Mouse (Mus musculus): ENCODE measurements around the gene Opcml. TPM values are rescaled to one million over a fixed set of nuclear protein-coding genes. Genes with fewer than 3 reads are reported as not detected.

Opcml gene
- polyA plus RNA-seq, 1 experiment = 0.11 TPM

DNA sequence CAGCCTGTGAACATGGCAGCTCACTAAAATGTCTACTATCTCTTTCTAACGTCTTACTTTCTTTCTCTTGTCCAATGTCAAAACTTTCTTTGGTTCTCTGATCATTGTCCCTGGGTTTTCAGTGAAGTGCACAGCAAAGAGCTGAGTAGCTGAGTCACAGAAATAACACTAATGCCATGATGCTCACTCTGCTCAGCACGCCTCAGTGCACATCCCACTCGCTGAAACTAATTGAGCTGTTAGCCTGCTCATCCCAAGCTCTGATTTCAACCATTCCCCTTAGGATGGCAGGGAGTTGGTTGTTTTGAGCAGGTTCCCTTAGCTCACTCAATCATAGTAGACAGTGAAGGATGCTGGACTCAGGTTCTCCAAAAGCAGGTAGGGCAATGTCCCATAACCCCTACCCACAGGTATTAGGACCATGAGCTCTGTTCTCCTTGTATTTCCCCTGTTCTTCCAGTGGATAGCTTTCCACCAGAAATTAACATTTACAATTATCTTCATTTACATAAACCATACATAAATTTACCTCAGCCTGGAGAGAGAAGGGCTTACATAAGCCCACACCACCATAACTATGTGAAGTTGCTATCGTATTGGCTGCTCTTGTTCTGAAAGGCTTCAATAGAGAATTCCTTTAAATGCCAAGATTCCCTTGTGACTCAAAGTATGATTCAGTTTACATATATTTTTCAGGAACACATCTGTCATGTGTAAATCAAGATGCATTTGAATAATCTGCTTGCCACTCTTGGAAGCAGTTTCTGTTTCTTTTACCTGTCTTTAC, 655.9 kb downstream of the Opcml start:
- DNase-seq (ENCODE audit: low read depth, low spot score) = no peak
- 74% methylated on average over 4 of the region's 4 CpGs for WGBS

DNA sequence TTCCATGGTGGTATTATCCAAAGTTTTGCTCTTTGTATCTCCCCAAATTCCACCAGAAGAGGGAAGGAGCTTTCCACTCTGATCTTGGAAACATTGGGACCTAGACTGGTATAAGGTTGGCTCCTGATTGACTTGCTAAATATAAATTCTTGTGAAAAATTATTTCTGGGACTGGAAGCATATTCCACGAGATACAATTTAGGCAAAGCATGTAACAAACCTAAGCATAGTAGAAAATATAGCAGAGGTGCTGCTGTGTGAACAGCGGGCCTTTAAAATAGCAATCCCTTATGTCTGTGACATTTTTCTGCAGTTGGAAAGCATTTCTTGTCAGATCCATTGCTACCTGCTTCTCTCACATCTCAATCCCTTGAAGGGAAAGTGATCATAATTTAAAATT, 661.9 kb downstream of the Opcml start:
- WGBS = 56% methylated on average over 2 of the region's 2 CpGs
- DNase-seq (ENCODE audit: low read depth, low spot score) = no peak

- DNase-seq (ENCODE audit: low read depth, low spot score) = no peak
- WGBS = 56% methylated on average over 2 of the region's 2 CpGs
Observed at GRCm38 (mm10) chr9:28453062-28453461, 662.5 kb downstream of the Opcml start.

GRCm38 (mm10) chr9:28457982-28458770, 667.6 kb downstream of the Opcml start:
- WGBS = 66% methylated on average over 7 of the region's 7 CpGs
- DNase-seq (ENCODE audit: low read depth, low spot score) = no peak

DNA sequence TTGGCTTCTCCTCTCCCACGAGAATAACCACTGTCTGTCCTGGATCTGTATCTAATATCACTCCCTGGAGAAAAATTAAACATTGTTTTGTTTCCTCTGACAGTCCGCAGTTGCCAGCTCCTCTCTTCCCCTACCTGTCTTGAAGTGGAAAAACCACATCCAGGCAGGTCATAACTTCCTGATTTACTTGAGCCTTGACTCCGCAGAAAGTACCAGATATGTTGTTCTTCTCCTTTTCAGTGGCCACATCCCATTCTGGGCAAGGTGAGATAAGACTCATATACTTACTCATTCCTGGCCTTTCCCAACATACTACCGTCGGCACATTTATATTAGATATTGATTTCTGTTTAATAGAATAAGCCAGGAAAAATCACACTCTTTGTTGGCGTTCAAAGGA, 673.0 kb downstream of the Opcml start:
- 62% methylated on average over 6 of the region's 6 CpGs for WGBS
- no peak for DNase-seq (ENCODE audit: low read depth, low spot score)

GRCm38 (mm10) chr9:28469419-28469818, 678.8 kb downstream of the Opcml start:
- WGBS = 77% methylated on average over 6 of the region's 6 CpGs
- no peak for DNase-seq (ENCODE audit: low read depth, low spot score)

DNA sequence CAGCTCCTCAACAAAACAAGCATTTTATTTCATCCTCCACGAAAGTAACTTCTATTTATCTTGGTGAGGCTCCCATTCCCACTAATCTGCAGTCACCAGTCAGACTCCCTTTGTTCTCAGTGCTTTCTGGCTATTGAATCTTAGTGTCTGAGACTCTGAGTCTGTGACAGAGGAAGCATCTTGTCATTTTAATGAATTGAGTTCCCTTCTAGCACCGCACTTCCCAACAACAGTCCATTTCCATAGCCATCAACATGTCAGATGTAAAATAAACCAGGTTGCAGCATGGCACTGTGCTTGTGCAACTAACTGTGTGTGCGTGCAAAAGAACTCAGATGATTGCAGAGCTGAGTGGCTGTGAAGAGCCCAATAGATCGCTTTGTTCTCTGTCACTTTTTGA, 680.9 kb downstream of the Opcml start:
- WGBS = 50% methylated on average over 4 of the region's 4 CpGs
- DNase-seq (ENCODE audit: low read depth, low spot score) = no peak

DNA sequence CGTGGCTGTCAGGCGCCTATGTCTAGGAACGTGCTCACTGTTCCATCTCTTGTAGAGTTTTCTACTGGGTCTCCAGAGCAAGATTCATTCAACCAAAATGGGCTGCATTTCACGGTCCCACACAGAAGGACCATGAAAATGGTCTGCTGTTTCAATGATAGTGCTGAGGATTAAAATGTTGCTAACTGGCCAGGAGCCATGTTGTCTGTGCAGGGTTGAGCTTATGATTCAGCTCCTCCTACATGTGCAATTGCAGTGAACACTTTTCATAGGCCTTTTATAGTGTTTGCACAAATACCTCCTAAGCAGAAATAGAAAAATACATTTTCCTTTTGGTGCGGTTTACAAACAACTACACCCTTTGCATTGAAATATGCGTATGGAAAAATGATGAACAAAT, 684.0 kb downstream of the Opcml start:
- WGBS = 88% methylated on average over 6 of the region's 6 CpGs
- no peak for DNase-seq (ENCODE audit: low read depth, low spot score)

GRCm38 (mm10) chr9:28481261-28481660, 690.7 kb downstream of the Opcml start:
- DNase-seq (ENCODE audit: low read depth, low spot score) = no peak
- 71% methylated on average over 4 of the region's 4 CpGs for WGBS

GRCm38 (mm10) chr9:28488499-28488898, 697.9 kb downstream of the Opcml start:
- 80% methylated on average over 2 of the region's 2 CpGs for WGBS
- DNase-seq (ENCODE audit: low read depth, low spot score) = no peak

DNA sequence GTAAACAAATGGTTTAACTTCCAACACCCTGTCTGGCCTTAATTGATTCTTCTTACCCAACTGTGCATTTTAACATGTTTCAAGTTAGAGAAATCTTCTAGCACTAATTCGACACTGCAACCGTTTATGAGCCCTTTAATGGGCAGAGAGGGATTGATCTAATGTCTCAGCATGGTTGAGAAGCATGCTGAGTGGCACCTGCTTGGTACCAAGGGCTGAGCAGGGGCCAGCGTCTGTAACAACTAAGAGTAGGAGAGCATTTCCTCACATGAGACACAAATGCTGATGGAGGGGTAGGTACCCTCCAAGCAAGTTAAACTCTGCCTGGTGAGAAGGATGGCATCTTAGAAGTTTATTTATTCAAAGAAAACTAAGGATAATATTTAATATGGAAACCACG, 699.3 kb downstream of the Opcml start:
- no peak for DNase-seq (ENCODE audit: low read depth, low spot score)
- 54% methylated on average over 4 of the region's 4 CpGs for WGBS

DNA sequence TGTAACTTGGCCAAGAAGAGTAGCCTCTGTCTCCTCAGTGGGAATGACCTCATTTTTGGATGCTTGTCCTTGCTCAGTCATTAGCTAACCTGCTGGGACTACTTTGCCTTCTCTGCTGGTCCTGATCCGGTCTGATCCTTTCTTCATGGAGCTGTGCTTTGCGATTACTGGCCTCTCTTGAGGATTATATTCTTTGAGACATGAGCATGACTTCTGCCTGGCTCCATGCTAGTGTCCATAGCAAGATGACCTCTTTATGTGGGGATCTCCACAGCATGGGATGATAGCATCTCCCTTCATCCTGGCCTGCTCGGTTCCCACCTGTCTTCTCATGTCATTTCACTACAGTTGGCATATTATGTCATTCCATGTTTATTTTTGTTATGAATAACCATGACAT, 699.8 kb downstream of the Opcml start:
- 84% methylated on average over 3 of the region's 3 CpGs for WGBS
- DNase-seq (ENCODE audit: low read depth, low spot score) = no peak

DNA sequence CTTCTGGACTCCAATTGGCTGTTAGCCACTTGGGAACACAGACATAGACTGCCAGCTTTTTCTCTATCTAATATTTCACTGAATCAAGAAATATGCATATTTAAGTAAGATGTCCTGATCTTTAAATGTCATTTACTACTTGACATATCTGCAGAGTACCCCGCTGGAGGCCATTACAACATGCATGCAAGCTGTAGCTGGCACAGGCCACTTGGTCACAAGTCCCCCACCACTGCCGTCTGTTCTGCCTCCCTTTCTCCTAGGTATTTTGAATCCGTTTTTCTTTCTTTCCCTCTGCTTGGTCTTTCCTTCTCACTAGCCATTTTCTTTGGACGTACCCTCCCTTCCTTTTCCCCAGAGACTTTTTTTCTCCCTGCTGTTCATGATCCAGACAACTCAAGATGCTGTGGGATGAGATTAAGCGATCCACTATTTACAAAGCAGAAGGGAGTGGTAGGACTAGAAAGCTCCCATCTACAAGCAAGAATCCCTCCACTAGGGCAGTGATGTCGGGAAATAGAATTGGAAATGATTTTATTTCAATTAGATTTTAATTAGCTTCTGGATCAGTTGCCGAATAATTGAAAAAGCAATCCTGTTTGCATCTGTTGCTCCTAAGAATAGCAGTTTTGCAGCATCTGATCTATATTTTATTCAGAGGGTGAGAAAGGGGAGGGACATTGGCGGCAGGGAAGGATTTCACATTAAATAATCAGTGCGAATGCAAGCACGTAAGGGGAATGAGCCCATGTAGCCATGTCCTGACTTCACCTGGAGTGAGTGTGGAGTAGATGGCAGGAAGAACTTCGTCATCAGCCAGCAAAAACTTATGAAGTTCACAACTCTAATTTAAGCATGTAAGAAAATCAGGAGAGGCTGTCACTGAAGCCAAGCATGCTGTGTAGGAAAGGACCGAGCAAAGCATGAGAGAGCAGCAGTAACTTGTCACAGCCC, 709.5 kb downstream of the Opcml start:
- WGBS = 73% methylated on average over 12 of the region's 12 CpGs
- no peak for DNase-seq (ENCODE audit: low read depth, low spot score)

DNA sequence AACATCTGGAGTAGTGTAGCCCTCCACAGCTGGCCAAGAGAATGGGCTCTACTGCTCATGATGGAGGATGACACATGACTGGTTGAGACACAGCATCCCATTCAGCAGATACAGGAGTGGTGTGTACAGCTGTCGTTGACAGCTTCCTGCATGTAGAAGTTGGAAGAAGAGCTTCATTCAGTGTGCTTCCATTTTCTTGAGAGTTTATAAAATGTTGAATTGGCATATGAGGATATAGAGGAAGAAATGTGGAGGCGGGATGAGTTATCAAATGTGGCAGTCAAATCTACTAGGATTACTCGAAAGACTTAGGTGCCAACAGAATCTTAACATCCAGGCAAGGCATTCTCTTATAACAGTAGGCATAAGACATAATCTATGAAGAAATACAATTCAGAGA, 723.3 kb downstream of the Opcml start:
- WGBS = 86% methylated on average over 3 of the region's 3 CpGs
- DNase-seq (ENCODE audit: low read depth, low spot score) = no peak

DNA sequence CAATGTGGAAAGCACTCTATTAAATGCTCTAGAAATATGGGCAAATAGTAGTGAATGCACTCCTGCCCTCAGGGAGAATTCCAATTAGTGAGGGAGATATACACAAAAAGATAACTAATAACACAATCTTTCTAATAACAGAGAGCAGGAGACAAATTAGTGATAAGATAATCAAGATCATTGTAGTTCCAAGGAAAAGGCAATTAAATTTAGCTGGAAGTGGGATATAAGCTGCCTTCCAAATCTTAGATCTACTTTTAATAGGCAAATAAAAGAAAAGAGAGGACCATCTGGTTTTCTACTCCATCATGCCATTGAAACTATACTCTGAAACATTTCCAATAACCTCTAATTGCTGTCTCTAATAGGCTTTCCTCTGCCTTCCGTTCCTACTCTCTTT, 742.6 kb downstream of the Opcml start:
- no peak for DNase-seq (ENCODE audit: low read depth, low spot score)
- WGBS = 66% methylated on average over 1 of the region's 1 CpGs

DNA sequence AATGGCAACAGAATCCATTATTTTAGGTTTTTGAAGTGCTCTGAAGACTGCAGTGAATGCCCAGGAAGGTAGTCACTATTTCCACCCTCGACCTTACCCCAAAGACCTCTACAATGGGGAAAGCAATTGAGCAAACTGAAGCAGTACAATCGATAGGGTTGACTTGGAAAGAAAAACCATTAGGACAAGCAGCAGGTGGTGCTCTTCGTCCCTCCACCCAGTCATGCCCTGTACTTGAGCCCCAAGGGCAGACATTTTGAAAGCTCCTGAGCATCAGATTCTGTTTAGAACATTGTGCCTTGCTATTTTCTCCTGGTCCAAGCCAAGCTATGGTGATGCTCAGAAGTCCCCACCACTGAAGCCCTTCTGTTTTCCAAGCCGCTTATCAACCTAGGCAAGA, 744.4 kb downstream of the Opcml start:
- DNase-seq (ENCODE audit: low read depth, low spot score) = no peak
- WGBS = 80% methylated on average over 4 of the region's 4 CpGs

GRCm38 (mm10) chr9:28536637-28537036, 746.1 kb downstream of the Opcml start:
- 60% methylated on average over 4 of the region's 4 CpGs for WGBS
- no peak for DNase-seq (ENCODE audit: low read depth, low spot score)

DNA sequence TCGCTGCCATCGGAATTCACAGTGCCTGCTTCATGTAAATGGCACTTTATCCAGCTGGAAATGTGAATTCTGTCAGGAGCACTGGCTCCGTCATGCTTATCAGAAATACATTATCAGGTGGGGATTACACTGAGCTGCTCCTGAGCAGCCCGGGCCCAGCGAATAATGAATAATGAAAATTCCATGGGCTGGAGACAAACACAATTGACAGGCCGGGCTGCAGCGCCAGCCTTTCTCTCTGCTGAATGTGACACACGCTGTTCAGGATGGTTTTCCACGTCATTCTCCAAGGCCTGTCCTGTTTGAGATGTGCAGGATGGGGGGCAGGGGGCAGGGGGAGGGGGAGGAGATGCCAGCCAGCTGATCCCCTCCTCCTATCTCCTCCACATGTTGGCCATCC, 757.6 kb downstream of the Opcml start:
- DNase-seq (ENCODE audit: low read depth, low spot score) = no peak
- 84% methylated on average over 9 of the region's 9 CpGs for WGBS

GRCm38 (mm10) chr9:28552387-28553182, 762.0 kb downstream of the Opcml start:
- WGBS = 42% methylated on average over 1 of the region's 1 CpGs
- DNase-seq (ENCODE audit: low read depth, low spot score) = no peak

Measured in large intestine, adult 2 months (tissue).